ENCODE assay signal across 13 mouse cellular contexts in genomic region chr6:30053116-30053515, GRCm38 (mm10). TPM values are rescaled to one million over a fixed set of nuclear protein-coding genes. Genes with fewer than 3 reads are reported as not detected.
DNase-seq lines count a peak whose midpoint lies in the region; ATAC-seq and TF ChIP-seq lines count a peak whose summit lies in the region.
"Had no signal": no experiment of that assay in that cellular context is flagged by ENCODE, and none has a peak within 500 bp of the region (broad histone marks: within the 10 kb centered on the region; RNA-seq: fewer than 3 reads in every experiment).

No protein-coding gene starts in this region.

- TF ChIP-seq POLR2A in bone marrow macrophage, adult 2 months (IDR thresholded peaks at IDR 0.05; ENCODE audit: borderline replicate concordance, low read depth, low read length) = no peak

- TF ChIP-seq EP300 in lung, postnatal 0 days (IDR thresholded peaks at IDR 0.05) = no peak

- H3K4me3 ChIP-seq in forebrain, embryonic 14.5 days (ENCODE audit: low read depth, low read length) = no peak overlapping the region
- H3K4me3 ChIP-seq in forebrain, embryonic 10.5 days = no peak overlapping the region
- no peak overlapping the region for H3K4me3 ChIP-seq in lung, postnatal 0 days (ENCODE audit: low read depth, low read length)
- no peak overlapping the region for H3K4me3 ChIP-seq in bone marrow macrophage, adult 2 months (ENCODE audit: insufficient read depth, low read length)
- H3K4me3 ChIP-seq: erythroblast, embryonic 14.5 days; limb, embryonic 12.5 days had no signal

- H3K4me2 ChIP-seq in forebrain, embryonic 14.5 days (ENCODE audit: low read length) = no peak overlapping the region
- H3K4me2 ChIP-seq in lung, postnatal 0 days (replicated peaks; ENCODE audit: low read depth, low read length) = no peak overlapping the region
- H3K4me2 ChIP-seq: limb, embryonic 12.5 days had no signal

- H3K27ac ChIP-seq in forebrain, embryonic 14.5 days (ENCODE audit: low read depth, low read length) = no peak overlapping the region
- no peak overlapping the region for H3K27ac ChIP-seq in forebrain, embryonic 10.5 days
- H3K27ac ChIP-seq in lung, postnatal 0 days (ENCODE audit: low read length) = 0 out of 2 replicates have a peak overlapping the region, but pooled peaks have one; percentile 29
- H3K27ac ChIP-seq in bone marrow macrophage, adult 2 months (ENCODE audit: insufficient read depth, low read depth, low read length) = peak overlapping the region; percentile 54
- H3K27ac ChIP-seq: limb, embryonic 12.5 days had no signal

- H3K9me3 ChIP-seq in forebrain, embryonic 14.5 days (replicated peaks; ENCODE audit: control insufficient read depth, low read length) = no peaks in the 10 kb centered on the region
- H3K9me3 ChIP-seq in forebrain, embryonic 10.5 days = no peaks in the 10 kb centered on the region
- H3K9me3 ChIP-seq in lung, postnatal 0 days (ENCODE audit: low read length) = no peaks in the 10 kb centered on the region
- H3K9me3 ChIP-seq: limb, embryonic 12.5 days had no signal

- 43% methylated on average over 1 of the region's 1 CpGs for WGBS in forebrain, embryonic 14.5 days
- 94% methylated on average over 1 of the region's 1 CpGs for WGBS in forebrain, embryonic 10.5 days
- WGBS in lung, postnatal 0 days = 66% methylated on average over 1 of the region's 1 CpGs

- no peaks in the 10 kb centered on the region for H3K27me3 ChIP-seq in forebrain, embryonic 14.5 days (replicated peaks; ENCODE audit: control insufficient read depth, insufficient read depth, low read length)
- H3K27me3 ChIP-seq in forebrain, embryonic 10.5 days (ENCODE audit: poor library complexity, severe bottlenecking) = no peaks in the 10 kb centered on the region
- no peaks in the 10 kb centered on the region for H3K27me3 ChIP-seq in lung, postnatal 0 days (replicated peaks; ENCODE audit: insufficient read depth, low read length)
- H3K27me3 ChIP-seq: limb, embryonic 12.5 days had no signal

- ATAC-seq in forebrain, embryonic 14.5 days = no peak
- ATAC-seq in lung, postnatal 0 days = no peak
- ATAC-seq in megakaryocyte progenitor cell, adult 5-6 weeks (replicated peaks; ENCODE audit: poor library complexity) = peak; percentile 56

- TF ChIP-seq CTCF in lung, postnatal 0 days (IDR thresholded peaks at IDR 0.05) = no peak
- TF ChIP-seq CTCF in bone marrow macrophage, adult 2 months (IDR thresholded peaks at IDR 0.05; ENCODE audit: low read depth, low read length) = no peak

- no peak overlapping the region for H3K9ac ChIP-seq in forebrain, embryonic 14.5 days (ENCODE audit: low read length)
- H3K9ac ChIP-seq in lung, postnatal 0 days (replicated peaks; ENCODE audit: low read depth) = no peak overlapping the region
- H3K9ac ChIP-seq: limb, embryonic 12.5 days had no signal

- peaks cover 28% of the 10 kb centered on the region for H3K4me1 ChIP-seq in forebrain, embryonic 14.5 days (ENCODE audit: control insufficient read depth, insufficient read depth, low read length)
- H3K4me1 ChIP-seq in forebrain, embryonic 10.5 days = peaks cover 21% of the 10 kb centered on the region
- H3K4me1 ChIP-seq in lung, postnatal 0 days (ENCODE audit: insufficient read depth, low read depth, low read length) = no peaks in the 10 kb centered on the region
- peaks cover 32% of the 10 kb centered on the region for H3K4me1 ChIP-seq in bone marrow macrophage, adult 2 months (ENCODE audit: control insufficient read depth, insufficient read depth, low read length)

- DNase-seq in forebrain, embryonic 14.5 days (ENCODE audit: low spot score) = peak; percentile 20
- no peak for DNase-seq in forebrain, embryonic 10.5 days (ENCODE audit: extremely low spot score, low spot score)
- DNase-seq in lung, postnatal 0 days (ENCODE audit: low spot score) = peak; percentile 46
- DNase-seq in lung, postnatal 4 days = no peak
- DNase-seq in frontal cortex, postnatal 36 days (ENCODE audit: low spot score in 2 of 2) = no peak
- DNase-seq in testis, postnatal 14 days (ENCODE audit: low spot score) = no peak
- DNase-seq: cerebellum, postnatal 14 days; gastrocnemius, postnatal 10 days; right cerebral cortex, postnatal 4 days had no signal

- peaks cover 3% of the 10 kb centered on the region; the same call in 1 of the 2 replicates for H3K36me3 ChIP-seq in forebrain, embryonic 14.5 days (ENCODE audit: control insufficient read depth, insufficient read depth, low read length)
- H3K36me3 ChIP-seq in forebrain, embryonic 10.5 days (replicated peaks) = peaks cover 60% of the 10 kb centered on the region
- H3K36me3 ChIP-seq in lung, postnatal 0 days (ENCODE audit: insufficient read depth, low read length) = no peaks in the 10 kb centered on the region

RNA-seq across cellular contexts. Expression of gene Nrf1, which starts 5.3 kb away (rescaled TPM):
- 46.5 and 48.7 TPM in 2 replicates for polyA plus RNA-seq in forebrain, embryonic 14.5 days (2014; fragmentation: Nextera tagmentation; extraction: Ambion mirVana)
- 97.8 and 102 TPM in 2 replicates for polyA plus RNA-seq in forebrain, embryonic 10.5 days (2016; fragmentation: Nextera tagmentation; extraction: Ambion mirVana)
- 22.7 and 24.6 TPM in 2 replicates for polyA plus RNA-seq in lung, postnatal 0 days (2015; fragmentation: Nextera tagmentation; extraction: Ambion mirVana)
- polyA plus RNA-seq in bone marrow macrophage, adult 2 months (2012; ENCODE audit: insufficient read depth, insufficient read length, missing spikeins) = 20.4 and 21.6 TPM in 2 replicates
- total RNA-seq in megakaryocyte progenitor cell, adult 5-6 weeks (2015) = 27.1 and 35.0 TPM in 2 replicates
- total RNA-seq in megakaryocyte progenitor cell, adult 5-6 weeks (2017) = 52.1 and 65.3 TPM in 2 replicates

Comparison
In these comparisons a context has a peak if more than half of its experiments do, and no peak if none do; other contexts are left out.
1. DNase-seq: peak in forebrain, embryonic 14.5 days (single experiment) and lung, postnatal 0 days (single experiment); none in forebrain, embryonic 10.5 days (single experiment), lung, postnatal 4 days (0 of 2), frontal cortex, postnatal 36 days (0 of 2) and testis, postnatal 14 days (single experiment).
2. H3K27ac ChIP-seq: peak in lung, postnatal 0 days (single experiment) and bone marrow macrophage, adult 2 months (single experiment); none in forebrain, embryonic 14.5 days (single experiment) and forebrain, embryonic 10.5 days (single experiment).